Mouse (Mus musculus): ENCODE measurements around the gene Olfr370. TPM values are rescaled to one million over a fixed set of nuclear protein-coding genes. Genes with fewer than 3 reads are reported as not detected.
A peak's percentile ranks its signal among the peaks of the same experiment; 100 is the strongest.
"Not testable (repeated sequence)": the region's sequence is repeated elsewhere in the genome, so short reads cannot be mapped to it uniquely, and the experiment has no call there.

Olfr370 gene
- polyA plus RNA-seq, 1 experiment = not detected

GRCm38 (mm10) chr8:83566469-83567395 is 31.2 kb downstream of the Olfr370 start, which contains the start of gene Ndufb7:
Gene Ndufb7 (plus strand): TSS chr8:83566671.
- Histone ChIP-seq H3K4me1 (ENCODE audit: control insufficient read depth, insufficient read depth, low read length) (peaks cover 3% of the 10 kb centered on the region; the same call in 1 of the 2 replicates), H3K4me3 (replicated peaks; ENCODE audit: control insufficient read depth, low read depth, low read length) (peak within 1 kb of the TSS; percentile 97), H3K27ac (ENCODE audit: control insufficient read depth, insufficient read depth, low read depth, low read length, poor library complexity) (peak within 1 kb of the TSS; percentile 85)
- WGBS = 1% methylated on average over 48 of the region's 48 CpGs
- TF ChIP-seq CTCF (IDR thresholded peaks at IDR 0.05; ENCODE audit: control insufficient read depth, insufficient read depth, low read length) (peak; percentile 96), POLR2A (IDR thresholded peaks at IDR 0.05; ENCODE audit: borderline replicate concordance, control insufficient read depth, low read depth, low read length) (no peak; the same call in 1 of the 2 replicates)

- Histone ChIP-seq H3K4me1 (ENCODE audit: control insufficient read depth, insufficient read depth, low read length) (peaks cover 3% of the 10 kb centered on the region; the same call in 1 of the 2 replicates), H3K4me3 (replicated peaks; ENCODE audit: control insufficient read depth, low read depth, low read length) (peak overlapping the region; percentile 97), H3K27ac (ENCODE audit: control insufficient read depth, insufficient read depth, low read depth, low read length, poor library complexity) (no peak overlapping the region)
- 67% methylated on average over 3 of the region's 3 CpGs for WGBS
- TF ChIP-seq POLR2A (IDR thresholded peaks at IDR 0.05; ENCODE audit: borderline replicate concordance, control insufficient read depth, low read depth, low read length) = no peak
- no peak for TF ChIP-seq CTCF (IDR thresholded peaks at IDR 0.05; ENCODE audit: control insufficient read depth, insufficient read depth, low read length)
Measured at GRCm38 (mm10) chr8:83567668-83568067, 32.1 kb downstream of the Olfr370 start.

DNA sequence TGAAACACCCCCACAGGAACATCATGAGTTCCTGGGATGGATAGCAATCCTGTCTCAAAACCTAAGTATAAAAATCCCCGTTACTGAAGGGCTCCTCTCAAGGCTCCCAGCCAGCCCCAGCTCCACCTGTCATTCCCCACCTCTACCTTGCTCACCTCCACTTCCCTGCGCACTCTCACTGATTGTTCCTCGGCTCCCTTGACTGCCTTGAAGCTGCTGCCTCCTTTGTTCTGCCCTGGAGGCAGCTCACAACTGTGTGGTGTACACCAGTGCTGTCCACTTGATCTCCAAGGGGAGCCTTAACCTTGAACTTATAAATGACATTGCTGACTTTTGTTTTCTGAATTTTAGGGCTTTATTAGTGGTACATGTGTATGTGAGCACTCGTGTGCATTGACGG is 32.5 kb downstream of the Olfr370 start:
- 74% methylated on average over 5 of the region's 5 CpGs for WGBS
- Histone ChIP-seq H3K4me1 (ENCODE audit: control insufficient read depth, insufficient read depth, low read length) (peaks cover 3% of the 10 kb centered on the region; the same call in 1 of the 2 replicates), H3K27ac (ENCODE audit: control insufficient read depth, insufficient read depth, low read depth, low read length, poor library complexity) (no peak overlapping the region), H3K4me3 (replicated peaks; ENCODE audit: control insufficient read depth, low read depth, low read length) (no peak overlapping the region)
- no peak for TF ChIP-seq CTCF (IDR thresholded peaks at IDR 0.05; ENCODE audit: control insufficient read depth, insufficient read depth, low read length)
- TF ChIP-seq POLR2A (IDR thresholded peaks at IDR 0.05; ENCODE audit: borderline replicate concordance, control insufficient read depth, low read depth, low read length) = no peak

DNA sequence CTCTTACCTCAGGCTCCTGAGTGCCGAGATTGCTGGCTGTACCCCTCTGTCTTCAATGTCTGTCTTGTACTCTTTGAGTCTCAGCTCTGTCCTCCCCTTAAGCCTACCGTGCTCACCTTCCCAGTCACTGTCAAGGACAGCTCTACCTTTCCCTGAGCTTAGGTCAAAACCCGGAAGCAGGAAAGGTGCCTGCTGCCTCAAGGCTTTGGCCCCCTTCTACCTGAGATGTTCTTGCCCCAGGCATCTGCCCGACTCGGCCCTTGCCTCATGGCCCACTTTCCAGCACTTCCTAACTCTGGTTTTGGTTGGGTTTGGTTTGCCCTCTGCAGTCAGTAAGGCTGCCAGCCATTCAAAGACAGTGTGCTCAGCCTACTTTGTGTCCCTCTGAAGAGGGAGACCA is 33.2 kb downstream of the Olfr370 start:
- Histone ChIP-seq H3K4me3 (replicated peaks; ENCODE audit: control insufficient read depth, low read depth, low read length) (no peak overlapping the region), H3K4me1 (ENCODE audit: control insufficient read depth, insufficient read depth, low read length) (peaks cover 5% of the 10 kb centered on the region; the same call in 1 of the 2 replicates), H3K27ac (ENCODE audit: control insufficient read depth, insufficient read depth, low read depth, low read length, poor library complexity) (no peak overlapping the region)
- TF ChIP-seq CTCF (IDR thresholded peaks at IDR 0.05; ENCODE audit: control insufficient read depth, insufficient read depth, low read length) (no peak), POLR2A (IDR thresholded peaks at IDR 0.05; ENCODE audit: borderline replicate concordance, control insufficient read depth, low read depth, low read length) (no peak)
- WGBS = 72% methylated on average over 5 of the region's 5 CpGs

- peaks cover 6% of the 10 kb centered on the region; the same call in 1 of the 2 replicates for H3K4me1 ChIP-seq (ENCODE audit: control insufficient read depth, insufficient read depth, low read length)
- WGBS = 80% methylated on average over 4 of the region's 4 CpGs
- TF ChIP-seq CTCF (IDR thresholded peaks at IDR 0.05; ENCODE audit: control insufficient read depth, insufficient read depth, low read length) (no peak), POLR2A (IDR thresholded peaks at IDR 0.05; ENCODE audit: borderline replicate concordance, control insufficient read depth, low read depth, low read length) (no peak)
Measured at GRCm38 (mm10) chr8:83569165-83569564, 33.6 kb downstream of the Olfr370 start.

DNA sequence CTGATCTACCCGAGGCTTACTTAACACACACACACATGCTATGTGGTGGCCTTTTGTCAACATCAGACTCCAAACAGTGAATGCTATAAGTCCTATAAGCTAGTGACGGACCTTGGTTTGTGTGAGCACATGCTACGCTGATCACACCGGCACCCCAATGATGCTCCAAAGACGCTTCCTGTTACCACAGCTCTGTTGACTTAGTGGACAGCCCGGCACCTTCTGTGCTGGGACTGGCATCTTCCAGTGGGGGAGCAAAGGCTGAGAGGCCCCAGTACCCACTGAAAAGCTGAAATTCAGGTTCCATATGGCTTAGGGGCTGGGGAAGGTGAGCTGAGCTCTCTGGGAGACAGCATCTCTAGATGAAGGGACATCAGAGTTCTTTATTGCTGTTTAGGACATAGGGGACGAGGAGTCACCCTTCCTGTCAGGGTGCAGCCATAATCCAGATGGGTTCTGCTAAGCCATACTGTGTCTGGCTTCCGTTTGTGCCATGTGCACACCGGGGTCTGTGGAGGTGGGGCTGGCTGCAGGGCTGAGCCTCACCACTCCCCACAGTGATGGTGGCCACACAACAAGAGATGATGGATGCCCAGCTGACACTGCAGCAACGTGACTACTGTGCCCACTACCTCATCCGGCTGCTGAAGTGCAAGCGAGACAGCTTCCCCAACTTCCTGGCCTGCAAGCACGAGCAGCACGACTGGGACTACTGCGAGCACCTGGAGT is 34.9 kb downstream of the Olfr370 start:
- Histone ChIP-seq H3K4me3 (replicated peaks; ENCODE audit: control insufficient read depth, low read depth, low read length) (no peak overlapping the region), H3K4me1 (ENCODE audit: control insufficient read depth, insufficient read depth, low read length) (peaks cover 6% of the 10 kb centered on the region; the same call in 1 of the 2 replicates), H3K27ac (ENCODE audit: control insufficient read depth, insufficient read depth, low read depth, low read length, poor library complexity) (no peak overlapping the region)
- TF ChIP-seq CTCF (IDR thresholded peaks at IDR 0.05; ENCODE audit: control insufficient read depth, insufficient read depth, low read length) (no peak), POLR2A (IDR thresholded peaks at IDR 0.05; ENCODE audit: borderline replicate concordance, control insufficient read depth, low read depth, low read length) (no peak)
- WGBS = 70% methylated on average over 15 of the region's 15 CpGs

More at GRCm38 (mm10) chr8:83569165-83569564, 33.6 kb downstream of the Olfr370 start:
- Histone ChIP-seq H3K27ac (ENCODE audit: control insufficient read depth, insufficient read depth, low read depth, low read length, poor library complexity) (no peak overlapping the region), H3K4me3 (replicated peaks; ENCODE audit: control insufficient read depth, low read depth, low read length) (no peak overlapping the region)

DNA sequence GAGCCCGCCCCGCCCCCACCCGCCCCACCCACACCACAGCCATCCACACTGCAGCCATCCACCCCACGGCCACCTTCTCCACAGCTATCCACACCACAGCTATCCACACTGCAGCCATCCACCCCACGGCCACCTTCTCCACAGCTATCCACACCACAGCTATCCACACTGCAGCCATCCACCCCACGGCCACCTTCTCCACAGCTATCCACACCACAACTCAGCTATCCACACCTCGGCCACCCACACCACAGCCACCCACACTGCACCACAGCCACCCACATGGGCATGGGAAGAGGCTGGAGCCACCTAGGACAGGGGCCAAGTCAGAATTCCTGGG is 35.4 kb downstream of the Olfr370 start:
- WGBS = 79% methylated on average over 5 of the region's 7 CpGs
- 0 out of 2 replicates have a peak, but pooled peaks have one; percentile 16 for TF ChIP-seq POLR2A (IDR thresholded peaks at IDR 0.05; ENCODE audit: borderline replicate concordance, control insufficient read depth, low read depth, low read length)

DNA sequence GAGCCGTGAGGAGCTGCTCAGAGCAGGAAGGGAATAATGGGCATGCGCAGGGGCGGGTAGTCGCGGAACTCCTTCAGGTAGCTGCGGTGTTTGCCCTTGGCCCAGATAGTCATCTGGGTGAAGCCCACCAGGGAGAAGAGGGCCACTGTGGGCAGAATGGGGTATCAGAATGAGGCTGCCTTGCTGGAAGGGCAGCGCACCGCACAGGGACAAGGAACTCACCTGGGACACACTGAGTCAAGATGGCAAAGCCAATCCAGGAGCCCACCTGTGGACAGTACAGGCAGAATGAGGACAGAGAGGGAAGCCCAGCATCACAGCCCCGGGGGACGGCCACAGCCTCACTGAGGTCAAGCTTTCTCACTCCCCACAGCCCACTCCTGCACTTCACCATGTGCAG is 36.2 kb downstream of the Olfr370 start:
- 89% methylated on average over 10 of the region's 10 CpGs for WGBS
- H3K4me1 ChIP-seq (ENCODE audit: control insufficient read depth, insufficient read depth, low read length) = peaks cover 6% of the 10 kb centered on the region; the same call in 1 of the 2 replicates
- TF ChIP-seq CTCF (IDR thresholded peaks at IDR 0.05; ENCODE audit: control insufficient read depth, insufficient read depth, low read length) = no peak
- TF ChIP-seq POLR2A (IDR thresholded peaks at IDR 0.05; ENCODE audit: borderline replicate concordance, control insufficient read depth, low read depth, low read length) = no peak
- H3K27ac ChIP-seq (ENCODE audit: control insufficient read depth, insufficient read depth, low read depth, low read length, poor library complexity) = no peak overlapping the region
- peak overlapping the region; percentile 64 for H3K4me3 ChIP-seq (replicated peaks; ENCODE audit: control insufficient read depth, low read depth, low read length)

More for the DNA sequence above, 35.4 kb downstream of the Olfr370 start:
- H3K27ac ChIP-seq (ENCODE audit: control insufficient read depth, insufficient read depth, low read depth, low read length, poor library complexity); H3K4me3 ChIP-seq (replicated peaks; ENCODE audit: control insufficient read depth, low read depth, low read length); H3K4me1 ChIP-seq (ENCODE audit: control insufficient read depth, insufficient read depth, low read length): not testable (repeated sequence)

Measured in bone marrow, adult 2 months (tissue).